Mouse (Mus musculus): Measurements from ENCODE around the gene Doc2g.
"Not testable (repeated sequence)": the region's sequence is repeated elsewhere in the genome, so short reads cannot be mapped to it uniquely, and the experiment has no call there.

The Doc2g gene

GRCm38 (mm10) chr19:4003112-4003511 lies at the start of gene Doc2g:
Gene Doc2g (plus strand): TSS chr19:4003313.
- CTCF ChIA-PET: no interaction called here

GRCm38 (mm10) chr19:3955033-3955432 lies 48.1 kb upstream of the Doc2g start:
- CTCF ChIA-PET: no interaction called here

GRCm38 (mm10) chr19:3955804-3956203 lies 47.3 kb upstream of the Doc2g start:
- CTCF ChIA-PET: no interaction called here

- CTCF ChIA-PET: not testable (repeated sequence)
These were observed 45.6 kb upstream of the Doc2g start for GRCm38 (mm10) chr19:3957296-3958036.

GRCm38 (mm10) chr19:3958470-3958869 lies 44.6 kb upstream of the Doc2g start, which contains the start of gene Aldh3b3:
Gene Aldh3b3 (plus strand): TSS chr19:3958645.
- CTCF ChIA-PET: no interaction called here

- CTCF ChIA-PET: no interaction called here
These were observed 44.1 kb upstream of the Doc2g start for GRCm38 (mm10) chr19:3959030-3959429.

- CTCF ChIA-PET: interaction anchor here (0.6 kb wide), 2 partner anchors 13 to 229 kb away, joined by 3 to 4 read pairs; no protein-coding TSS in a partner anchor
These were observed 42.9 kb upstream of the Doc2g start for GRCm38 (mm10) chr19:3960211-3960610.

GRCm38 (mm10) chr19:3961805-3962204 lies 41.3 kb upstream of the Doc2g start:
- CTCF ChIA-PET: not testable (repeated sequence)

GRCm38 (mm10) chr19:3962469-3962868 lies 40.6 kb upstream of the Doc2g start:
- CTCF ChIA-PET: no interaction called here

- CTCF ChIA-PET: no interaction called here
These were observed 39.1 kb upstream of the Doc2g start for GRCm38 (mm10) chr19:3964030-3964429.

- CTCF ChIA-PET: interaction anchor here (0.6 kb wide), 1 partner anchor 13 kb away, joined by 5 read pairs; no protein-coding TSS in a partner anchor
These were observed 36.6 kb upstream of the Doc2g start for GRCm38 (mm10) chr19:3966330-3967075.

- CTCF ChIA-PET: interaction anchor here (0.6 kb wide), 1 partner anchor 14 kb away, joined by 5 read pairs; no protein-coding TSS in a partner anchor
These were observed 35.9 kb upstream of the Doc2g start for GRCm38 (mm10) chr19:3967258-3967657.

GRCm38 (mm10) chr19:3972229-3972628 lies 30.9 kb upstream of the Doc2g start, which contains the start of gene Aldh3b2:
Gene Aldh3b2 (plus strand): TSS chr19:3972328.
- CTCF ChIA-PET: interaction anchor here (0.6 kb wide), 1 partner anchor 123 kb away, joined by 3 read pairs; no protein-coding TSS in a partner anchor

- CTCF ChIA-PET: not testable (repeated sequence)
These were observed 28.5 kb upstream of the Doc2g start for GRCm38 (mm10) chr19:3974608-3975007.

GRCm38 (mm10) chr19:3975866-3976265 lies 27.2 kb upstream of the Doc2g start:
- CTCF ChIA-PET: no interaction called here

GRCm38 (mm10) chr19:3980309-3980708 lies 22.8 kb upstream of the Doc2g start:
- CTCF ChIA-PET: interaction anchor here (0.5 to 1.3 kb wide), 7 partner anchors 9 to 90 kb away, joined by 3 to 11 read pairs (median 3); no protein-coding TSS in a partner anchor

GRCm38 (mm10) chr19:3980917-3981316 lies 22.2 kb upstream of the Doc2g start:
- CTCF ChIA-PET: interaction anchor here (0.5 to 1.3 kb wide), 7 partner anchors 10 to 91 kb away, joined by 3 to 11 read pairs (median 3); no protein-coding TSS in a partner anchor

- CTCF ChIA-PET: no interaction called here
These were observed 19.4 kb upstream of the Doc2g start for GRCm38 (mm10) chr19:3983527-3984200.

- CTCF ChIA-PET: interaction anchor here (0.5 to 1.7 kb wide), 3 partner anchors 10 to 329 kb away, joined by 3 to 4 read pairs (median 3); no protein-coding TSS in a partner anchor
These were observed 17.8 kb upstream of the Doc2g start for GRCm38 (mm10) chr19:3985261-3985681.

- CTCF ChIA-PET: interaction anchor here (1.7 kb wide), 1 partner anchor 9 kb away, joined by 3 read pairs; no protein-coding TSS in a partner anchor
These were observed 16.8 kb upstream of the Doc2g start, which contains the start of gene Acy3 for GRCm38 (mm10) chr19:3986334-3986733. Gene Acy3 (plus strand): TSS chr19:3986570.

- CTCF ChIA-PET: interaction anchor here (1.1 kb wide), 1 partner anchor 64 kb away, joined by 4 read pairs; no protein-coding TSS in a partner anchor
These were observed 15.0 kb upstream of the Doc2g start for GRCm38 (mm10) chr19:3988066-3988465.

- CTCF ChIA-PET: no interaction called here
These were observed 14.4 kb upstream of the Doc2g start for GRCm38 (mm10) chr19:3988750-3989149.
